Mouse (Mus musculus) limb, embryonic 10.5 days (tissue): ENCODE measurements around the gene Sergef. TPM values are rescaled to one million over a fixed set of nuclear protein-coding genes. Genes with fewer than 3 reads are reported as not detected.

Experiments
- DNase-seq: peaks from one replicate; pipeline ENCODE4 v3.0.0-alpha.2; 2017; ENCODE audit warnings: low spot score
- H3K27ac ChIP-seq: fragments of 300-500 bp; sonication (generic); 2 replicates; pipeline ENCODE4 v1.5.1; 2016; ENCODE audit warnings: mild to moderate bottlenecking
- H3K27me3 ChIP-seq: fragments of 300-500 bp; sonication (generic); 2 replicates; pipeline ENCODE4 v1.6.1; 2016; ENCODE audit warnings: low read depth, mild to moderate bottlenecking; ENCODE audit not compliant: poor library complexity, severe bottlenecking
- H3K36me3 ChIP-seq: fragments of 300-500 bp; sonication (generic); 2 replicates; pipeline ENCODE4 v1.6.1; 2016; ENCODE audit warnings: mild to moderate bottlenecking, moderate library complexity
- H3K4me1 ChIP-seq: fragments of 300-500 bp; sonication (generic); 2 replicates; pipeline ENCODE4 v1.6.1; 2016
- H3K4me3 ChIP-seq: fragments of 300-500 bp; sonication (generic); 2 replicates; pipeline ENCODE4 v1.5.1; 2016; ENCODE audit warnings: mild to moderate bottlenecking, moderate library complexity
- H3K9me3 ChIP-seq: fragments of 300-500 bp; sonication (generic); replicated peaks from 2 replicates; pipeline ENCODE4 v1.6.1; 2016; ENCODE audit warnings: mild to moderate bottlenecking
- WGBS: fragments of 180-500 bp; shearing (Covaris S2); methylation state at CpG from one replicate; pipeline ENCODE4 v1.1.7; 2016; 5-methylcytosine and 5-hydroxymethylcytosine counted together
- polyA plus RNA-seq: library from polyadenylated mRNA; unstranded; fragments of >200 nt; fragmentation: Nextera tagmentation; extraction: Ambion mirVana; gene quantifications from 2 replicates; pipeline ENCODE4 v1.2.1, GENCODE M21; 2016

Gene Sergef
- polyA plus RNA-seq, 1 experiment from 2014 or later = 12.1 TPM

DNA sequence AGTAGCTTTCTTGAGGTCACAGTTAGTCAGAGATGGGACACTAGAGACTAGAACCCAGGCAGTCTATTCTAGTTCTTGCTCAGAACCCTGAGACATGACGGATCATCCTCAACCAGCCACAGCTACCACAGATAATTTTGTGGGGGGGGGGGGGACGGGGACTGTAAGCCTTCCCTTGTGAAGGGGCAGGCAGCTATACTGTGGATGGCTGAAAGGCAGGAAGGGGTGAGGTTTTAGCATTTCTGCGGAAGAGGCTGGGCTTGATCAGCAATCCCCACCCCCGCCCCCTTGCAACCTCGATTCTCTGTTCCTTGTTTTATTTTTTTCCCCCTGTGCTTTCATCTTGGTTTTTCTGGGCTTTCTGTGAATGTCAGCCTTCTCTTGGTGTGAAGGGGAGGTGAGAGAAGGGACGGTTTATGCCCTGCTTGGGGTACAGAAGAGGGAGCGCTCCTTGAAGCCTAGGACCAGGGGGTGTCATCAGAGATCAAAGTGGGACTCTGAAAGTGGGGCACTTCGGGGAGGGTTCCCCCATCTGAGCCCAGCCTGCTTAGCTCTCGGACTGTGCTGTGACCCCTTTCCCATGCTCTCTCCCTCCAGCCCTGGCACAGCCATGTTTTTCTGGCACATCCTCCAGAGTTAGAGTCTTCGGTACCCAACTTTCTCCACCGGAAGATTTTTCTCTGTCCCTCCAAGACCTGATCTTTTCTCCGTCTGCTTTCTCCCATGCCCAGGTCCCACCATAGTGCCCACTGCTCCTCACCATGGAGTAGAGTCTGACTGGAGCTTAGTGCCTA lies 245.7 kb downstream of the Sergef start:
- Histone ChIP-seq H3K4me3 (no peak overlapping the region), H3K36me3 (no peaks in the 10 kb centered on the region), H3K27ac (no peak overlapping the region), H3K4me1 (peaks cover 26% of the 10 kb centered on the region), H3K27me3 (peaks cover 62% of the 10 kb centered on the region), H3K9me3 (no peaks in the 10 kb centered on the region)
- WGBS = 35% methylated on average over 12 of the region's 12 CpGs
- DNase-seq = no peak

Other genes starting within 250 kb of the Sergef start
- 0.03 TPM in 1 of 2 replicates, not detected in the other for gene Kcnc1, start 243.3 kb downstream of the Sergef start, polyA plus RNA-seq
- gene Tph1, start 32.7 kb upstream of the Sergef start, polyA plus RNA-seq = not detected in 2 replicates
- 47.4 and 47.6 TPM in 2 replicates for gene Saal1, start 70.9 kb upstream of the Sergef start, polyA plus RNA-seq
- gene Saa3, start 75.9 kb upstream of the Sergef start, polyA plus RNA-seq = 0.15 TPM in 1 of 2 replicates, not detected in the other
- not detected in 2 replicates for gene Saa4, start 92.8 kb upstream of the Sergef start, polyA plus RNA-seq
- 1.4 and 3.3 TPM in 2 replicates for gene Saa1, start 103.2 kb upstream of the Sergef start, polyA plus RNA-seq
- gene Saa2, start 112.0 kb upstream of the Sergef start, polyA plus RNA-seq = 1.7 TPM in 2 replicates
- gene Hps5, start 156.3 kb upstream of the Sergef start, polyA plus RNA-seq = 19.0 and 19.5 TPM in 2 replicates
- gene Gtf2h1, start 156.3 kb upstream of the Sergef start, polyA plus RNA-seq = 50.2 and 52.4 TPM in 2 replicates
- 2,714 and 3,443 TPM in 2 replicates for gene Ldha, start 201.7 kb upstream of the Sergef start, polyA plus RNA-seq
- 0.10 and 0.13 TPM in 2 replicates for gene Ldhc, start 221.4 kb upstream of the Sergef start, polyA plus RNA-seq